Mouse (Mus musculus) intestine, embryonic 15.5 days (tissue): ENCODE measurements around the gene Satb2. TPM values are rescaled to one million over a fixed set of nuclear protein-coding genes. Genes with fewer than 3 reads are reported as not detected.
"Not testable (repeated sequence)": the region's sequence is repeated elsewhere in the genome, so short reads cannot be mapped to it uniquely, and the experiment has no call there.

ENCODE experiments used
- ATAC-seq: fragments of 200-750 bp; cut with Nextera tagmentation; 2 replicates; pipeline ENCODE4 v1.8.0; 2017; ENCODE audit warnings: moderate TSS enrichment, moderate library complexity
- H3K27ac ChIP-seq: fragments of 300-500 bp; sonication (generic); 2 replicates; pipeline ENCODE4 v1.5.1; 2015; ENCODE audit warnings: mild to moderate bottlenecking, inconsistent platforms
- H3K27me3 ChIP-seq: fragments of 300-500 bp; sonication (generic); replicated peaks from 2 replicates; pipeline ENCODE4 v1.6.1; 2015; ENCODE audit warnings: inconsistent platforms
- H3K36me3 ChIP-seq: fragments of 300-500 bp; sonication (generic); 2 replicates; pipeline ENCODE4 v1.6.1; 2015; ENCODE audit warnings: inconsistent platforms
- H3K4me1 ChIP-seq: fragments of 300-500 bp; sonication (generic); replicated peaks from 2 replicates; pipeline ENCODE4 v1.6.1; 2015; ENCODE audit warnings: inconsistent platforms
- H3K4me2 ChIP-seq: fragments of 300-500 bp; sonication (generic); replicated peaks from 2 replicates; pipeline ENCODE4 v1.6.1; 2015; ENCODE audit warnings: mild to moderate bottlenecking, inconsistent platforms
- H3K4me3 ChIP-seq: fragments of 300-500 bp; sonication (generic); replicated peaks from 2 replicates; pipeline ENCODE4 v1.5.1; 2015; ENCODE audit warnings: inconsistent platforms
- H3K9ac ChIP-seq: fragments of 300-500 bp; sonication (generic); 2 replicates; pipeline ENCODE4 v1.6.1; 2015; ENCODE audit warnings: inconsistent platforms
- H3K9me3 ChIP-seq: fragments of 300-500 bp; sonication (generic); 2 replicates; pipeline ENCODE4 v1.6.1; 2016; ENCODE audit warnings: inconsistent platforms
- WGBS: fragments of 180-500 bp; shearing (Covaris S2); methylation state at CpG from one replicate; pipeline ENCODE4 v1.1.7; 2015; 5-methylcytosine and 5-hydroxymethylcytosine counted together
- polyA plus RNA-seq: library from polyadenylated mRNA; unstranded; fragments of >200 nt; fragmentation: Nextera tagmentation; extraction: Ambion mirVana; gene quantifications from 2 replicates; pipeline ENCODE4 v1.2.1, GENCODE M21; 2015

Gene Satb2
- polyA plus RNA-seq, 1 experiment from 2014 or later, result 2.9 TPM

GRCm38 (mm10) chr1:56795016-56795608, 183.3 kb downstream of the Satb2 start:
- H3K9ac ChIP-seq, result no peak overlapping the region
- H3K36me3 ChIP-seq, result no peaks in the 10 kb centered on the region
- 77% methylated on average over 19 of the region's 19 CpGs for WGBS

DNA sequence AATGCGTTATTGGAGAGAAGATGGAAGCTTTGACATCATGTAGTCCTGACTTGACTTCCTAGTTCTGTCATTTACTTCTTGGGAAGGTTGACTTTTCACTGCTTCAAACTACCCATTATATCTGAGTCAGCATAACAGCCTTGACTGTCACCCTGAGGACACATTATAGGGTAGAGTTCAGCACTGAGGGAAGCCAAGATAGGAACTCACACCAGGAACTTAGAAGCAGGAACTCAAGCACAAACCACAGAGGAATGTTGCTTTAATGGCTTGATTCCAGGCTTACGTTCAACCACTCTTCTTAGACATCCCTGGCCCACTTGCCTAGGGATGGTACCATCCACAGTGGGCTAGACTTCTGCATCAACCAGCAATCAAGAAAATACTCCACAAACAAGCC, 188.8 kb downstream of the Satb2 start:
- Histone ChIP-seq H3K4me2 (no peak overlapping the region), H3K9ac (no peak overlapping the region), H3K9me3 (no peaks in the 10 kb centered on the region), H3K27ac (no peak overlapping the region), H3K4me3 (no peak overlapping the region), H3K27me3 (no peaks in the 10 kb centered on the region), H3K4me1 (no peaks in the 10 kb centered on the region), H3K36me3 (no peaks in the 10 kb centered on the region)
- WGBS, result 78% methylated on average over 2 of the region's 2 CpGs
- ATAC-seq, result no peak

More at GRCm38 (mm10) chr1:56795016-56795608, 183.3 kb downstream of the Satb2 start:
- ATAC-seq, result no peak
- Histone ChIP-seq H3K4me2 (no peak overlapping the region), H3K27me3 (no peaks in the 10 kb centered on the region), H3K27ac (no peak overlapping the region), H3K4me3 (no peak overlapping the region), H3K4me1 (no peaks in the 10 kb centered on the region), H3K9me3 (no peaks in the 10 kb centered on the region)

- H3K27me3 ChIP-seq, H3K27ac ChIP-seq, H3K4me3 ChIP-seq, ATAC-seq, H3K9me3 ChIP-seq, H3K4me1 ChIP-seq, H3K4me2 ChIP-seq, H3K9ac ChIP-seq, H3K36me3 ChIP-seq: not testable (repeated sequence)
- WGBS, result 85% methylated on average over 13 of the region's 13 CpGs
These were observed 196.3 kb downstream of the Satb2 start for GRCm38 (mm10) chr1:56782139-56782538.

DNA sequence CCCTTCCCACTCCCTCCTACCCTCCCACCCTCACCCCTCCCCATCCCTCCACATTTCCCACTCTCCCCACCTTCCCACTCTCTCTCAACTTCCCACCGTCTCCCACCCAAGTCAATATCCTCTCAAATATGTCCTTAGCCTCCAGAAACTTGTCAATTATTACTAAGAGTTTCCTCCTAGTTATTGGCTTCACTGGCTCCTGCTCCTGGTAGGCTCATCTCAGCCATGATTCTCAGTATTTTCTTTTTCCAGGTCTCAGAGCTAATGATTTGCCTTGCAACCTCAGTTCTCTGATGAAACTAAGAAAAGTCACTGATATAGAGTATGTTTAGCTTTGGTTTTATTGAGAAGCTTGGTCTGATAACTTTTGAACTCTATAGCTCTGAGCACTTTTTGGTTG, 214.2 kb downstream of the Satb2 start:
- no peak overlapping the region for H3K4me3 ChIP-seq
- 89% methylated on average over 1 of the region's 1 CpGs for WGBS
- H3K9me3 ChIP-seq, result no peaks in the 10 kb centered on the region
- no peak overlapping the region for H3K4me2 ChIP-seq
- H3K36me3 ChIP-seq, result no peaks in the 10 kb centered on the region
- H3K4me1 ChIP-seq, result no peaks in the 10 kb centered on the region
- no peak for ATAC-seq
- no peaks in the 10 kb centered on the region for H3K27me3 ChIP-seq
- no peak overlapping the region for H3K27ac ChIP-seq
- H3K9ac ChIP-seq, result no peak overlapping the region

GRCm38 (mm10) chr1:56761512-56761911, 216.9 kb downstream of the Satb2 start:
- H3K9ac ChIP-seq, result no peak overlapping the region
- H3K4me1 ChIP-seq, result no peaks in the 10 kb centered on the region
- ATAC-seq, result no peak
- no peak overlapping the region for H3K4me2 ChIP-seq
- H3K36me3 ChIP-seq, result no peaks in the 10 kb centered on the region
- no peak overlapping the region for H3K27ac ChIP-seq
- 98% methylated on average over 1 of the region's 1 CpGs for WGBS
- no peaks in the 10 kb centered on the region for H3K27me3 ChIP-seq
- no peaks in the 10 kb centered on the region for H3K9me3 ChIP-seq
- H3K4me3 ChIP-seq, result no peak overlapping the region

- no peak overlapping the region for H3K4me2 ChIP-seq
- H3K4me3 ChIP-seq, result no peak overlapping the region
- 55% methylated on average over 1 of the region's 1 CpGs for WGBS
- no peaks in the 10 kb centered on the region for H3K36me3 ChIP-seq
- no peaks in the 10 kb centered on the region for H3K4me1 ChIP-seq
- H3K27ac ChIP-seq, result no peak overlapping the region
- no peak for ATAC-seq
- no peaks in the 10 kb centered on the region for H3K27me3 ChIP-seq
- no peak overlapping the region for H3K9ac ChIP-seq
- H3K9me3 ChIP-seq, result no peaks in the 10 kb centered on the region
These were observed 225.2 kb downstream of the Satb2 start for GRCm38 (mm10) chr1:56753283-56753682.

GRCm38 (mm10) chr1:56750693-56751092, 227.8 kb downstream of the Satb2 start:
- Histone ChIP-seq H3K4me3 (no peak overlapping the region), H3K36me3 (no peaks in the 10 kb centered on the region), H3K27me3 (no peaks in the 10 kb centered on the region), H3K9ac (no peak overlapping the region), H3K4me2 (no peak overlapping the region), H3K4me1 (no peaks in the 10 kb centered on the region), H3K27ac (no peak overlapping the region), H3K9me3 (no peaks in the 10 kb centered on the region)
- ATAC-seq, result no peak
- WGBS, result 91% methylated on average over 2 of the region's 2 CpGs

DNA sequence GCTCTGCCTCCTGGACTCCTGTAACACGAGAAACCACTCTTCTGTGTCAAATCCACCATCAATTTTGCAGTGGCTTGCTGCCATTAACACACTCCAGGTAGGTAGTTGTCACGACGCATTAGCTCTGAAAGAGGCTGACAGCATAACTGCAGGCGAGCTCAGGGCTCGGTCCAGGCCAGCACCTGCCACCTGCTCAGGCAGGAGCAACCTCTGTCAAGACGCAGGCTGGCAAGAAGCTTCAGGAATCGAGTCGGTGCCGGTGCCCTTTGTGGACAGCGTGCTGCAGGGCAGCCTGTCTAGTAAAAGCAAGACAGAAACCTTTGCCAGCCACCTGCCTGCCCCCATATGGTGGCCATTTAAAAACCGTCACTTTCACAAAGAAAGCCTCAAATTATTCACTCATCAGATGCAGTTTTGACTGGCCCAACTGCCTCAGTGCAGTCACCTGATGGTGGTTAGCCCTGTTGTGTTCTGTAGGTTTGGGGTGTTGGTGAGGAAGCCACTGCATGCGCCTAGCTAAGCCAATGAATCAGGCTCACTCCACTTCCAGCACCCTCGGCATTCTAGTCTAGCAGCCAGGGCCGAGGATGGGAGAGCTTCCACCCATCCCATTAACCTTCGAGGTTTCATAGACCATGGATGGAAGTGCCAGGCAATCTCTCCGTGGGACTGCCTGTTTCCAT, 228.7 kb downstream of the Satb2 start:
- Histone ChIP-seq H3K9me3 (no peaks in the 10 kb centered on the region), H3K4me1 (no peaks in the 10 kb centered on the region), H3K27ac (no peak overlapping the region), H3K4me2 (no peak overlapping the region), H3K36me3 (no peaks in the 10 kb centered on the region), H3K27me3 (no peaks in the 10 kb centered on the region), H3K9ac (no peak overlapping the region), H3K4me3 (no peak overlapping the region)
- WGBS, result 83% methylated on average over 16 of the region's 16 CpGs
- ATAC-seq, result no peak

GRCm38 (mm10) chr1:56748876-56749493, 229.5 kb downstream of the Satb2 start:
- Histone ChIP-seq H3K9ac (no peak overlapping the region), H3K27me3 (no peaks in the 10 kb centered on the region), H3K9me3 (no peaks in the 10 kb centered on the region), H3K4me2 (no peak overlapping the region), H3K36me3 (no peaks in the 10 kb centered on the region), H3K27ac (no peak overlapping the region), H3K4me3 (no peak overlapping the region), H3K4me1 (no peaks in the 10 kb centered on the region)
- no peak for ATAC-seq
- 85% methylated on average over 11 of the region's 11 CpGs for WGBS
